Mouse (Mus musculus): ENCODE measurements around the gene Map3k15. TPM values are rescaled to one million over a fixed set of nuclear protein-coding genes. Genes with fewer than 3 reads are reported as not detected.

The Map3k15 gene
- total RNA-seq, 4 experiments from 2014 or later, result 0.87 to 1.6 (median 1.2) TPM

GRCm38 (mm10) chrX:160134136-160134843 is 146.1 kb downstream of the Map3k15 start:
- no peak for DNase-seq (ENCODE audit: low spot score in 2 of 2)

- DNase-seq (ENCODE audit: low spot score in 2 of 2), result no peak
These were observed 147.5 kb downstream of the Map3k15 start for GRCm38 (mm10) chrX:160135719-160136118.

GRCm38 (mm10) chrX:160136153-160136552 is 147.9 kb downstream of the Map3k15 start:
- no peak for DNase-seq (ENCODE audit: low spot score in 2 of 2)

GRCm38 (mm10) chrX:160137177-160137860 is 149.1 kb downstream of the Map3k15 start:
- no peak for DNase-seq (ENCODE audit: low spot score in 2 of 2)

GRCm38 (mm10) chrX:160137861-160138717 is 149.9 kb downstream of the Map3k15 start, which contains the start of gene Pdha1:
Pdha1 (minus strand) TSS chrX:160138413.
- DNase-seq (ENCODE audit: low spot score in 2 of 2), result peak; percentile 68 to 85

- no peak for DNase-seq (ENCODE audit: low spot score in 2 of 2)
These were observed 158.6 kb downstream of the Map3k15 start for GRCm38 (mm10) chrX:160146806-160147205.

GRCm38 (mm10) chrX:160147406-160147805 is 159.2 kb downstream of the Map3k15 start:
- no peak for DNase-seq (ENCODE audit: low spot score in 2 of 2)

GRCm38 (mm10) chrX:160148859-160149258 is 160.6 kb downstream of the Map3k15 start:
- no peak for DNase-seq (ENCODE audit: low spot score in 2 of 2)

GRCm38 (mm10) chrX:160153147-160153815 is 165.0 kb downstream of the Map3k15 start:
- DNase-seq (ENCODE audit: low spot score in 2 of 2), result no peak

GRCm38 (mm10) chrX:160164259-160164658 is 176.0 kb downstream of the Map3k15 start:
- DNase-seq (ENCODE audit: low spot score in 2 of 2), result no peak

- DNase-seq (ENCODE audit: low spot score in 2 of 2), result no peak
These were observed 178.2 kb downstream of the Map3k15 start for GRCm38 (mm10) chrX:160166246-160166985.

GRCm38 (mm10) chrX:160170150-160170549 is 181.9 kb downstream of the Map3k15 start:
- DNase-seq (ENCODE audit: low spot score in 2 of 2), result peak; percentile 17 to 21

Other genes starting within 250 kb of the Map3k15 start
- gene Pdha1, start 150.0 kb downstream of the Map3k15 start, total RNA-seq (2022), result 100 to 1,000 TPM; 216 to 236 (median 223) TPM

Data from left cerebral cortex, adult 8-10 months (tissue).